Mouse (Mus musculus): ENCODE measurements at regions not wholly inside any gene's neighbourhood (a gene's known extent, or its start where the extent isn't known, plus 50 kb on each side); places are given as distances from the start of the nearest gene placed in this dataset.

GRCm38 (mm10) chr10:111829291-111829690 lies 143.2 kb upstream of the Krr1 start:
- TF ChIP-seq CTCF (IDR thresholded peaks at IDR 0.05), result no peak
- DNase-seq (ENCODE audit: low spot score) (no peak), ATAC-seq (ENCODE audit: low FRiP score) (no peak)
- Histone ChIP-seq H3K4me2 (ENCODE audit: low read depth, low read length, poor library complexity, severe bottlenecking) (no peak overlapping the region), H3K27ac (ENCODE audit: low read depth, low read length) (no peak overlapping the region), H3K4me1 (ENCODE audit: insufficient read depth, low read length) (no peaks in the 10 kb centered on the region), H3K9me3 (ENCODE audit: low read length) (no peaks in the 10 kb centered on the region), H3K4me3 (ENCODE audit: low read depth, low read length) (no peak overlapping the region), H3K9ac (replicated peaks; ENCODE audit: low read length, poor library complexity, severe bottlenecking) (no peak overlapping the region), H3K36me3 (ENCODE audit: insufficient read depth, low read length) (no peaks in the 10 kb centered on the region), H3K27me3 (ENCODE audit: insufficient read depth, low read length) (no peaks in the 10 kb centered on the region)
- 84% methylated on average over 2 of the region's 2 CpGs for WGBS

- Histone ChIP-seq H3K27me3 (ENCODE audit: insufficient read depth, low read length) (no peaks in the 10 kb centered on the region), H3K4me3 (ENCODE audit: low read depth, low read length) (no peak overlapping the region), H3K9ac (replicated peaks; ENCODE audit: low read length, poor library complexity, severe bottlenecking) (no peak overlapping the region), H3K4me2 (ENCODE audit: low read depth, low read length, poor library complexity, severe bottlenecking) (no peak overlapping the region), H3K36me3 (ENCODE audit: insufficient read depth, low read length) (no peaks in the 10 kb centered on the region), H3K9me3 (ENCODE audit: low read length) (no peaks in the 10 kb centered on the region), H3K27ac (ENCODE audit: low read depth, low read length) (no peak overlapping the region), H3K4me1 (ENCODE audit: insufficient read depth, low read length) (no peaks in the 10 kb centered on the region)
- no peak for TF ChIP-seq CTCF (IDR thresholded peaks at IDR 0.05)
- 80% methylated on average over 1 of the region's 1 CpGs for WGBS
- ATAC-seq (ENCODE audit: low FRiP score) (no peak), DNase-seq (ENCODE audit: low spot score) (no peak)
Measured at GRCm38 (mm10) chr10:111831105-111831504, 141.4 kb upstream of the Krr1 start.

GRCm38 (mm10) chr10:111833611-111834010 lies 138.9 kb upstream of the Krr1 start:
- H3K4me1 ChIP-seq (ENCODE audit: insufficient read depth, low read length), result no peaks in the 10 kb centered on the region
- no peak overlapping the region for H3K4me2 ChIP-seq (ENCODE audit: low read depth, low read length, poor library complexity, severe bottlenecking)
- no peaks in the 10 kb centered on the region for H3K9me3 ChIP-seq (ENCODE audit: low read length)
- no peak for TF ChIP-seq CTCF (IDR thresholded peaks at IDR 0.05)
- H3K27me3 ChIP-seq (ENCODE audit: insufficient read depth, low read length), result no peaks in the 10 kb centered on the region
- 87% methylated on average over 2 of the region's 2 CpGs for WGBS
- ATAC-seq (ENCODE audit: low FRiP score) (no peak), DNase-seq (ENCODE audit: low spot score) (no peak)
- H3K36me3 ChIP-seq (ENCODE audit: insufficient read depth, low read length), result no peaks in the 10 kb centered on the region
- no peak overlapping the region for H3K9ac ChIP-seq (replicated peaks; ENCODE audit: low read length, poor library complexity, severe bottlenecking)
- H3K27ac ChIP-seq (ENCODE audit: low read depth, low read length), result no peak overlapping the region
- H3K4me3 ChIP-seq (ENCODE audit: low read depth, low read length), result no peak overlapping the region

GRCm38 (mm10) chr10:111834280-111834679 lies 138.2 kb upstream of the Krr1 start:
- WGBS, result 76% methylated on average over 5 of the region's 5 CpGs
- ATAC-seq (ENCODE audit: low FRiP score) (no peak), DNase-seq (ENCODE audit: low spot score) (no peak)
- Histone ChIP-seq H3K9ac (replicated peaks; ENCODE audit: low read length, poor library complexity, severe bottlenecking) (no peak overlapping the region), H3K27me3 (ENCODE audit: insufficient read depth, low read length) (no peaks in the 10 kb centered on the region), H3K36me3 (ENCODE audit: insufficient read depth, low read length) (no peaks in the 10 kb centered on the region), H3K9me3 (ENCODE audit: low read length) (no peaks in the 10 kb centered on the region), H3K4me2 (ENCODE audit: low read depth, low read length, poor library complexity, severe bottlenecking) (no peak overlapping the region), H3K27ac (ENCODE audit: low read depth, low read length) (no peak overlapping the region), H3K4me3 (ENCODE audit: low read depth, low read length) (no peak overlapping the region), H3K4me1 (ENCODE audit: insufficient read depth, low read length) (no peaks in the 10 kb centered on the region)
- no peak for TF ChIP-seq CTCF (IDR thresholded peaks at IDR 0.05)

- peak; percentile 43 for DNase-seq (ENCODE audit: low spot score)
- no peak for ATAC-seq (ENCODE audit: low FRiP score)
- Histone ChIP-seq H3K9me3 (ENCODE audit: low read length) (no peaks in the 10 kb centered on the region), H3K27me3 (ENCODE audit: insufficient read depth, low read length) (no peaks in the 10 kb centered on the region), H3K4me2 (ENCODE audit: low read depth, low read length, poor library complexity, severe bottlenecking) (no peak overlapping the region), H3K36me3 (ENCODE audit: insufficient read depth, low read length) (no peaks in the 10 kb centered on the region), H3K4me1 (ENCODE audit: insufficient read depth, low read length) (no peaks in the 10 kb centered on the region), H3K27ac (ENCODE audit: low read depth, low read length) (no peak overlapping the region), H3K9ac (replicated peaks; ENCODE audit: low read length, poor library complexity, severe bottlenecking) (no peak overlapping the region), H3K4me3 (ENCODE audit: low read depth, low read length) (no peak overlapping the region)
- WGBS, result 49% methylated on average over 11 of the region's 11 CpGs
- TF ChIP-seq CTCF (IDR thresholded peaks at IDR 0.05), result no peak
Measured at GRCm38 (mm10) chr10:111834925-111835823, 137.3 kb upstream of the Krr1 start.

GRCm38 (mm10) chr10:111836191-111836590 lies 136.3 kb upstream of the Krr1 start:
- ATAC-seq (ENCODE audit: low FRiP score) (no peak), DNase-seq (ENCODE audit: low spot score) (no peak)
- Histone ChIP-seq H3K4me3 (ENCODE audit: low read depth, low read length) (no peak overlapping the region), H3K4me2 (ENCODE audit: low read depth, low read length, poor library complexity, severe bottlenecking) (no peak overlapping the region), H3K27me3 (ENCODE audit: insufficient read depth, low read length) (no peaks in the 10 kb centered on the region), H3K4me1 (ENCODE audit: insufficient read depth, low read length) (no peaks in the 10 kb centered on the region), H3K27ac (ENCODE audit: low read depth, low read length) (no peak overlapping the region), H3K9me3 (ENCODE audit: low read length) (no peaks in the 10 kb centered on the region), H3K9ac (replicated peaks; ENCODE audit: low read length, poor library complexity, severe bottlenecking) (no peak overlapping the region), H3K36me3 (ENCODE audit: insufficient read depth, low read length) (no peaks in the 10 kb centered on the region)
- no peak for TF ChIP-seq CTCF (IDR thresholded peaks at IDR 0.05)
- 28% methylated on average over 5 of the region's 5 CpGs for WGBS
